Mouse (Mus musculus) erythroblast, adult 5-6 weeks (primary cell): ENCODE data around the gene Dnmt3b. TPM values are rescaled to one million over a fixed set of nuclear protein-coding genes. Genes with fewer than 3 reads are reported as not detected.
"Not testable (repeated sequence)": the region's sequence is repeated elsewhere in the genome, so short reads cannot be mapped to it uniquely, and the experiment has no call there.

Source experiments
- ATAC-seq: replicated peaks from 2 replicates; pipeline ENCODE4 v1.8.0; 2016; ENCODE audit warnings: moderate number of reproducible peaks, mild to moderate bottlenecking, moderate TSS enrichment, inconsistent platforms; ENCODE audit not compliant: poor library complexity, low FRiP score, severe bottlenecking
- total RNA-seq, 2 experiments: library from RNA; stranded (forward) in 1 of 2; stranded (reverse) in 1 of 2; fragments of 150-400 nt in 1 of 2; fragments of 200-764, 138-1000 nt in 1 of 2; gene quantifications; 2 replicates each; pipeline versions ENCODE4 v1.2.3 to v1.2.4; 2015 to 2017; ENCODE audit warnings: low replicate concordance in 2 of 2

Dnmt3b gene
- total RNA-seq, 2 experiments from 2014 or later: 0.94 to 2.3 TPM

DNA sequence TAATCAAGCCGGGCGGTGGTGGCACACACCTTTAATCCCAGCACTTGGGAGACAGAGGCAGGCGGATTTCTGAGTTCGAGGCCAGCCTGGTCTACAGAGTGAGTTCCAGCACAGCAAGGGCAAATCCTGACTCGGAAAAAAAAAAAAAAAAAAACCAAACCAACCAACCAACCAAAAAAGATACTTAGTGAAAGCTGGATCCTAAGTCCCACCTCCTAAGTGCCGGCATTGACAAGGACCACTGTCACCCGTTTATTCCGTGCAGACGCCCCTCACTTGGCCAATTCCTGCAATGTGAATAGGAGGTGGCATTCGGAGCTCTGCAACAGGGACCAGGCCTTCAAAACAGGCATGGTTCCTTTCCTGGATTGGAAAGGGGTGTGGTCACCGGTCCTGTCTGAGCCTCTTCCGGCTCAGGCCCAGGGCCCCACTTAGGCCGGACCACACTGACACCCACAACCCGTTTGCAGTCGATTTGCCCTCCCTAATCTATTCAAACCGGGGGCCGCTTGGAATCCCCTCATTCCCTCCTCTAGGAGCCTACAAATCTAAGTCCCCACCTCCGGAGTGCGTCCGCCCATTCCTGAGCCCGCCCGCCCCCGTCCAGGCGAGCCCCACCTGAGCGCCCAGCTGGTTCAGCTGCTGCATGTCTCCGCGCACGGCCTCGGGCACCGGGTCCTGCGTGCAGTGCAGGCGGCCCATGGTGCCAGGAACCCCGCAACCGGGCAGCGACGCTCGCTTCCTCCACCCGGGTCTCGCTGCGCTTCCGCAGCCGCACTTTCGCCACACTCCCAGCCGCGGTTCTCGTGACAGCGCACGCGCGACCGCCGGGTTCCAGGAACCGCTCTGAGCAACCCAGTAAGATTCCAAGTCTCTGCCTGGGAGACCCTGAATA, 17.0 kb upstream of the Dnmt3b start, which contains the start of gene Commd7:
Gene Commd7 (minus strand): TSS at position 806 of the 895 bp plus-strand sequence.
- ATAC-seq: peak; percentile 82

DNA sequence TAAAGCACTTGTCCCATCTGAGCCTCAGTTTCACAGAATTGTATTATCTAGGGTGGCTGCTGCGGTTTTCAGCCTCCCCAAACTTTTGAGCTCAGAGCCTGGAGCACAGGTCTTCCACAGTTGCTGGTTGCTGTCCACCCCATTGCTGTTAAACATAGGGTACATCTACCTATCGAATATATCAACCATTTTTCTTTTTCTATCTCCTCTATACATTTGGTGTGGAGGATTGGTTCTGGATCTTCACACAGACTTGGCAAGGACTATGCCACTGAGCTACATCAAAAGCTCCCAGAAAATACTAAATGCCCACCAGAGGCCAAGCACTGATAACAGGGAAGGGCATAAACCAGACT, 16.4 kb upstream of the Dnmt3b start:
- ATAC-seq: peak; percentile 39

DNA sequence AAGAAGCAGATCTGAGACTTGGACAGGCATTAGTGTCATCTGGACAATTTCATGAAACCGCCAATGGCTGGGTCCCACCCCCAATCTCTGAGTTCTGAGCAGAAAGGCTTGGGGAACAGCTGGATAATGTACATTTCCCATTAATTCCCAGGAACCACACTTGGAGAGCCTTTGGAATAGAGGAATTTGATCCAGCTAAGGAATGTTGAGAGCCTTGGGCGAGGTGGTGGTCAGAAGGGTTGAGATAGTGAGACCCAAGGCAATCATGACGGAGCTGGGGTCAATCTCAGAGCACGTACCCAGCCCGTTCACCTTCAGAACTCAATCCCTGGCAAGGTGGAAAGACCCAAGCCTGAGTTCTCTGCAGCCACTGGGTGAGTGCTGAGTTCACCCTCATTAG, 16.0 kb upstream of the Dnmt3b start:
- ATAC-seq: no peak

DNA sequence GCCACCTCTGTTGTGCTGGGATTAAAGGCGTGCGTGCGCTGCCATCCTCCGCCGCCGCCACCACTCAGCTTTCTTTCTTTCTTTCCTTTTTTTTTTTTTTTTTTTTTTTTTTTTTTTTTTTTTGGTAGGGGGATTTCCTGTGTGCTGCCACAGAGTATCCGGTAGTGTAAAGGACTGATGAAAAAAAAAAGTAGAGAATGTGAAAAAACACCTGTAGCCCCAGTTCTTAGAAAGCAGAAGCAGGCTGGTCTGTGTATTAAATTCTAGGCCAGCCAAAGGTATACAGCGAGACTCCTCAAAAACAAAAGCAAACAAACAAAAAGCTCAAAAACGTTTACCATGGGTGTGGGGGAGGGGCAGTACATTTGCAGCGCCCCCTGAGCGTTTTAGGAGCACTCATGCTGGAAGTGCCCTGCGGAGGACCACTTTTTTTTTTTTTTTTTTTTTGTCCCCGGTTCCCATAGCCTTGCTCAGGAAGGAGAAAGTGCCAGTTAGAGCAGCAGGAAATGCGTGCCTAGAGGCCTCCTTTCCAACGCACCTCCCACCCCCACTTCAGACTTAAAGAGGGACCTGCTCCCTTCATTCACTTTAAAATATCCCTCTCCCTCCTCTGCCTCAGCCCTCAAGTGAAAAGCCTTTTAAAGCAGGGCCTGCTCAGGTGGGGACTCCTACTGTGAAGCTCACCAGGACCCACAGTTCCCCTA, 10.1 kb upstream of the Dnmt3b start:
- ATAC-seq: no peak

DNA sequence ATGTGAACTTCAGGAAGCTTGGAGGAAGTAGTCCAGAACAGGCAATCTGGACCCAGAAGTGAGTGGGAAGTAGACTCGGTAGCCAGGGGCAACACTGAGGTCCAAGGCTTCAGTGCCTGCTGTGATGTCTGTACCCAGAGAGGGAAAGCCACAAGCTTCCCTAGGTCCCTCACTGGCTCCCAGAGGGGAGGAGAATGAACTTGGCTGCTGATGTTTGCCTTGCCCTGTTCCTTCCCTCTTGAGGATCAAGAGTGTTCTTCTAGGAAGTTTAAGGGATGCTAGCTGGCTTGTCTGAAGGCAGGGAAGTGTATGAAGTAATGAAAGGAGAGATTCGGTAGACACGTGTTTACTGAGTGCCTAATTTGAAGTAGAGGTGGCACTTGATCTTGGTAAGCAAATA, 6.8 kb upstream of the Dnmt3b start:
- no peak for ATAC-seq

DNA sequence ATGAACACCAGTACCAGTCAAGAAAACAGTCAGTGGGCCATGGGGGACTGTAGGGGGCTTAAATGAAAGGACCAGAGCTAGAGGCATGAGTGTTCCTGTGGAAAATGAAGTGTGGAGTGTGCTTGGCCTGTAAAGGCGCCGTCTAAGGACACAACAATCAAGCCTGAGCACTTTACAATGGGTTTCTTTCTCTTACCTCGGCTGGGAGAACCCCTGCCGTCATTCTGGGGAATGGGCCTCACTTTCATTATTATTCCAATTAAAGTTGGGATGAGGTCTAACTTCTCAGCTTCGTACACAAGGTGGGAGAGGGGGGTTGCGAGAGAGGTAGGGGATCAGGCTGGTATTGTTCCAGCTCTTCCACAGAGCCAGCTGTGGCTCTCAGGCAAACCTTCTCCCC, 6.3 kb upstream of the Dnmt3b start:
- ATAC-seq: no peak

DNA sequence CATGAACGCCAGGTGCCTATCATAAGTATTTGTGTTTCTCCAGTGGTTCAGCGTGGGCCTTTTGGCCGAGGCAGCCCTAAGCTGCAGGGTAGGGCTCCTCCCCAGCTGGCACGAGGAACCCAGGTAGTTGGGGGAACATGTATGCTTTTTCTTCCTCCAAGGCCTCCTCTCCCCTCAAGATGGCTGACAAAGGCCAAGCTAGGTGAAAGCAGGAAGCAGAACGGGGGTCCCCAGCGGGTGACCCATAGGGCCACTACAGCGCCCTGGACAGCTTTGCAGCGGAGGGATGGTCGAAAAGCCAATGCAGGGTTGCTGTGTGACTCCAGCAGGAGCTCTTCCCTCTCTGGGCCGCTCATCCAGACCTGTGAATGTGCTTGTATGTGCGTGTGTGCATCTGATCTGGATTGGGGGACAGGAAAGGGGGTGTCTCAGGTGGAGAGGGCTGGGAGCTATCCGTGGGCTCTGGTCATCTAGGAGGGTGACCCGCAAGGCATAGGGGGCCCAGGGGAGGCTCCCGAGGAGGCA, 415 bp upstream of the Dnmt3b start:
- no peak for ATAC-seq

DNA sequence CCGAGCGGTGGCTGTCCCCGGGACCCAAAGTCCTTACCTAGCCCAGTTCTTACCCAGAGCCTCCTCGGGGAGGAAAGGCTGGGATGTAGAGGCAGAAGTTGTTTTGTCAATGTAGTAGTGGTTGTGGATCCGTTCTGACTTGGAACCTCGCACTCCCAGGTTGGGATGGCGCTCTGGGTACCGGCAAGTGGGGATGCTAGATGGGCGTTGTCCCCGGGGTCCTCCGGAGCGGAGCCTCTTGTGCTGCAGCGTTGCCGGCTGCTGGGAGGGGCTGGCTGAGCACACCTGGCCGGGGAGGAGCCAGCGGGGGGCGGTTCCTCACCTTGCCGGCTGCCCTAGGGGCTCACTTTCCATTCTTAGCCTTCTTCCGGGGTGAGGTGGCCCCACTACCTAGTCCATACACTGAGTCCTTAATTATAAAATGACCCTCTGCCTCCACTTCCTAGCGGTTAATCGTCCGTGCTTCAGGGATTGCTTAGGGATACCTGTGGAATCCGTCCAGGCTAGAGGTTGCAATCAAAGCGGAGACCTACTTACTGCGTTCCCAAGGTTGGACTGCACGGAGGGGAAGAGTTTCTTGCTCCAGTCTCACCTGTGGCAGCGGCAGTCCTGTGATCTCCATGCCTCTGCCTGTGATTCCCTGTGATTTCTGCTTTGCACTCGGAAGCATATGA, 901 bp downstream of the Dnmt3b start:
- peak; percentile 28 for ATAC-seq

DNA sequence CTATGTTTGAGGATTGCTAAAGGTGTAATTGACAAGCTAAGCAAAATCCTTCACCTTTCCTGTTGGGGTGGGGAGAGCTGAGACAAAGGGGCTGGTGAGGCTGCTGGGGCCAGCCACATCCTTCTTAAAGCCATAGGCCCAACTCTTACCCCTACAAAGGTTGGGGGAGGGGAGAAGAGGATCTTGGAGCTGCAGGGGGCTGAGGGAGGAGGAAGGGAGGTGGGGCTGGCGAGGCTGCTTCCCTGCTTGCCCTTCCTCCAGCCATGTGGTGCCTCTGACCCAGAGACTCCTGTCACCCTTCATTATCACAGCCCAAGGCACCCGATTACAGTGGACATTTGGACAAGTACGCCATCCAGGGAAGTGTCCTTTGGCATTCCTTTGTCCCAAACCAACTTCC, 2.4 kb downstream of the Dnmt3b start:
- no peak for ATAC-seq

DNA sequence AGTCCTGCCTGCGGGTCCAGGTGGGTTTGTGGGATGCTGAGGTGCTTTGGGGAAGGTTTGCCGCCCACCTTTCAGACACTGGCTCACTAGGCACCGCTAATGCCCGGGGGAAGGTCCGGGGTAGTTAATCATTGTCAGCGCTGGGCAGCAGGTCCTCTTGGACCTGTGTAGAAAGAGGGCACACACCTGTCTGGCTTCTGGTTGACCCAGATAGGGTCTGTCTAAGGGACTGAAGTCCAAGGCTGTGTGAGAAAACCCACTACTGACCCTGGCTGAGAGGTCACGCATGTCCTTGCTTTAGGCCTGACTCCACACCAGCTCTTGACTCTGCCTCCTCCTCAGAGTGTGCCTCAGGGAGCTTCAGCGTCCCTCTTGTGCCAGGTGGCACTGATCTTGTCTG, 8.4 kb downstream of the Dnmt3b start:
- ATAC-seq: not testable (repeated sequence)

DNA sequence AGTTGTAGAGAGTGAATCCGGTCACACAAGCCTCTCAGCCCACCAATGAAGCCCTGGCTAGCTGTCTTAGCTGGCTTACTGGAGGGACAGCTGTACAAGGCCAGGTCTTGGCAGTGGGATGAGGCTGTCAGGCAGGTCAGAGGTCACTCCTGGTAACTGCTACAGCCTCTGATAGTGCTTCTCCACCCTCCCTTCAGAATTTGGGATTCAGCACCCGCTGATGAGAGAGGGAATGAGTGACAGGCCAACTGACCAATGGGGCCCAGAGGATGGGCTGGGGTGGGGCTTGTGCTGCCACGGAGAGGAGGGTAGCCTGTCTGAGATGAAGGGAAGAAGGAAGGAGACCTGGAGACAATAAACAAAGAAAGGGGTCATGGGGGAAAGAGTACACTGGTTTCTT, 11.4 kb downstream of the Dnmt3b start:
- no peak for ATAC-seq

DNA sequence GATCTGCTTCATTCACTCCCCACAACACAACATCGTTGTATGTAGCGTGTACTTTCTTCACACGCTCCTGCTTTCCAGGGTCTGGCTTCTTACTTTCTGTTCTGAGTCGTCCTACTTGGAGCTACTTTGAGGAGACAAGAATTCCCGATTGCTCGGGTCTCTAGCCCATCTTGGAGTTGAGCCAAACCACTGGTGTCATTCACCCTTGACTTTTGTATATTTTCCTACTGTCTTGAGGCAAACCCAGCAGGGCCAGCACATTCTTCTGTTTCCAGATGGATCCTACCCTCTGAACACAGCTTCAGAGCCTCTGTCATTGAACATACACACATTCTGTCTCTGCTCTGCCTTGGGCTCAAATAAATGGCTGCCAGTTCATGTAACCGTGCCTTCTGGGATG, 16.2 kb downstream of the Dnmt3b start:
- no peak for ATAC-seq

DNA sequence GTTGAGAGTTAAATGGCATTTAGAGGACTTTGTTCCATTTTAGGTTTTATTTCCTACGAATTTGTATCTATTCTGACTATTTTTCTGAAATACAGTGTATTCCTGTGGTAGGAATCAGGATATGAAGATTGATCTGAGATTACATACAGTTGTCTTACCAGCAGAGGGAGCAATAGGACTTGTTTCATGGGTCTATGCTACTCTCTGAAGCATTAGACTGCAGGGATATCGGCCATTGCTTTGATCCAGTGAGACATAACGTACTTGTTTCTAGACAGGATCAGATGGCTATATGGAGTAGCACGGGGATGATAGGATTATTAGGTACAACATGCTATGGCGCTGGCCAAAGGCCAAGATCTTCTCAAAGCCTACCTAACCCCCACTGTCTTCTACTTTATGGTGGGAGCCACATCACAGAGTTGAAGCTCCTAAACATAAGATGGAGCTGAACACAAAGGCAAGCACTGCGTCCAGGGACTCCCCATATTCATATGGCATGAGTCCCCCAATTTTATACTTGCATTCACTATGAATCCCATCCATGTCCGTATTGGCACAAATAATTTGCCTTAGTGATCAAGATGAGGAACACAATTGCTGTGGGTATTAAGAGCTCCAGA, 19.6 kb downstream of the Dnmt3b start:
- ATAC-seq: no peak

DNA sequence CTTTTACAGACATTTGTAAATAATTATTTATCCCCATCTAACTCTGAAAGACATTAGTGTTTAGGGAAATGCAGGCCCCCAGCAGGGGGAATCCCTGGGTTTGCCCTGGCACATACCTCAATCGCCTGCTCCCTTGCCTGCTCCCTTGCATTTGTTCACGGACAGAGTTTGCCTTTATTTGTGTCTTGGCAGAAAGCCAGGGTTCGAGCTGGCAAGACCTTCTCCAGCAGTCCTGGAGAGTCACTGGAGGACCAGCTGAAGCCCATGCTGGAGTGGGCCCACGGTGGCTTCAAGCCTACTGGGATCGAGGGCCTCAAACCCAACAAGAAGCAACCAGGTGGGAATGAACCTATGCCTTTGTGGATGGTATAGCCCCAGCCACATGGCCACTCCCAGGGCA, 20.9 kb downstream of the Dnmt3b start:
- no peak for ATAC-seq

DNA sequence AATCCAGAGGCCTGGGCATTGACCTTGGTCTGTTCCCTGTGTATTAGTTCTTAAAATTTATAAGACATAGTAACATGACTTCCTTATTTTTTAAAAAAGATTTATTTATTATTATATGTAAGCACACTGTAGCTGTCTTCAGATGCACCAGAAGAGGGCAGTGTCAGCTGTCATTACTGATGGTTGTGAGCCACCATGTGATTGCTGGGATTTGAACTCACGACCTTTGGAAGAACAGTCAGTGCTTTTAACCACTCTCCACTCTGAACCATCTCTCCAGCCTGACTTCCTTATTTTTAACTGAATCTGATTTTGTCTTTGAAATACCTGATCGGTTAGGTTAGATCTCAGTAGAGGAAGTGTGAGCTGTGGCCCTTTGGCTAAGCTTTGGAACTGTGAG, 23.4 kb downstream of the Dnmt3b start:
- no peak for ATAC-seq

DNA sequence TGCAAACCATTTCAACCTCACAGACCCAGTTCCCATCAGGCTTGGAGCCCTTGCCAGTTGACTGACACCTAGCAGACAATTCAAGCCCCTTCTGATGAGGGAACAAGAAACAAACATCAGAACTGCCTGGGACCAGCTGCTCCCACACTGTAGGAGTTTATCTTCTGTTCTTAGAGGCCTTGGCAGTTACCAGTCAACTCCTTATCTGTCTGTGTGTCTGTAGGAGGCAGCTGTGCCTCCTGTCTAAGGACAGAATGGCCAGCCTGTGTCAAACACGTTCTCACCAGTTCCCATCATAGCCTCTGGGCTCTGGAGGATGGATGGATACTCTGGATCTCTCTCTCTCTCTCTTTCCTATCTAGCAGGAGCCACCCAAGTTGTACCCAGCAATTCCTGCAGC, 26.1 kb downstream of the Dnmt3b start:
- ATAC-seq: not testable (repeated sequence)

DNA sequence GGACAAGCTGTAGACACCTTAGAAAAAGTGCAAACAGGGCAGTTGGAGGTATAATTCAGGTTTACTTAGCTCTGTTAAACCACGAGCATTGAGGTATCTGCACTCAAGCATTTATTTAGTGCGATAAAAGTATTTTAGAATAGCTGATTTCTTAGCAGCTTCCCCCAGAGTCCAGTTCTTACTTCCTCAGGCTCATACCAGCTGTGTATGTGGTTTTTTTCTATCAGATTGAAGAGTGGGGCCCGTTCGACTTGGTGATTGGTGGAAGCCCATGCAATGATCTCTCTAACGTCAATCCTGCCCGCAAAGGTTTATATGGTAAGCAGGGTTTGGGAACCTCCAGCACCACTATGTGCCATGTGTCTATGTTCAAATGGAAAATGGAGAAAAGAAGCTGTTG, 27.7 kb downstream of the Dnmt3b start:
- ATAC-seq: no peak

DNA sequence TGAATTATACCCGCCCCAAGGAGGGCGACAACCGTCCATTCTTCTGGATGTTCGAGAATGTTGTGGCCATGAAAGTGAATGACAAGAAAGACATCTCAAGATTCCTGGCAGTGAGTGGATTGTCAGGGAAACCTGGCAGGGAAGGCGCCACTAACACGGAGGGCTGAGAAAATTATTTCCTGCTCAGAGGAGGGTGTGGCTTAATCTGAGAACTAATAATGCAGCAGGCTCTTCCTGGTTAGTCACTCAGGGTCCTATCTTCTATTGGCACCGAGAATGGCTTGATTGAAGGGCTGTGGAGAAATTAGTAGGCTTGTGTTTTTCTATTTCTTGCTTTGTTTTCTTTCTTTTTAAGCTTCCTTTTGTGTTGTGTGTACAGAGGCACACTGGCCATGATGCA, 28.3 kb downstream of the Dnmt3b start:
- no peak for ATAC-seq

DNA sequence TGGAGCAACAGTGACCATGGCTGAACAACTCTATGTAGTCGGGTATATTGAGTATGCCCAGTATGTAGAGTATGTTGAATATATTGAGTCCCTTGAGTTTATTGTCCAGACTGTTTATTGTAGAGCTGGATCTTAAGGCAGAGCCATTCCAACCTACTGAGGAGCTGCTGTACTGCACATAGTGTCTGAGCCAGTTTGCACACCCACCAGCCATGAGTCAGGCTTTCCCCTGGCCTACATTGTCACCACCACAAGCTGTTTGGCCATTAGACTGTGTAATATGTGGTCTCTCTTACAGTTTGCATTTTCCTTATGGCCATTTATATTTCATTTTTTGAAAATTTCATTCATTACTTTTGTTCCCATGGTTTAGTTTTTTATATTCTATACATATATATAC, 30.7 kb downstream of the Dnmt3b start:
- ATAC-seq: no peak

DNA sequence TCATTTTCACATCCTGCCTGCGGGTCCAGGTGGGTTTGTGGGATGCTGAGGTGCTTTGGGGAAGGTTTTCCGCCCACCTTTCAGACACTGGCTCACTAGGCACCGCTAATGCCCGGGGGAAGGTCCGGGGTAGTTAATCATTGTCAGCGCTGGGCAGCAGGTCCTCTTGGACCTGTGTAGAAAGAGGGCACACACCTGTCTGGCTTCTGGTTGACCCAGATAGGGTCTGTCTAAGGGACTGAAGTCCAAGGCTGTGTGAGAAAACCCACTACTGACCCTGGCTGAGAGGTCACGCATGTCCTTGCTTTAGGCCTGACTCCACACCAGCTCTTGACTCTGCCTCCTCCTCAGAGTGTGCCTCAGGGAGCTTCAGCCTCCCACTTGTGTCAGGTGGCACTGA, 44.2 kb downstream of the Dnmt3b start:
- 0 out of 2 replicates have a peak, but pooled peaks have one; percentile 24 for ATAC-seq
